Comparison of ENCODE assay signal across 8 mouse cellular contexts in genomic region chr11:101604531-101605453, GRCm38 (mm10). TPM values are rescaled to one million over a fixed set of nuclear protein-coding genes. Genes with fewer than 3 reads are reported as not detected.
A peak's percentile ranks its signal among the peaks of the same experiment; 100 is the strongest.
DNase-seq lines count a peak whose midpoint lies in the region; ATAC-seq and TF ChIP-seq lines count a peak whose summit lies in the region.
"Not testable (repeated sequence)": the region's sequence is repeated elsewhere in the genome, so short reads cannot be mapped to it uniquely, and the experiment has no call there.

No protein-coding gene starts in this region.

- not testable (repeated sequence) for H3K36me3 ChIP-seq in embryonic facial prominence, embryonic 15.5 days; heart, embryonic 13.5 days; kidney, embryonic 15.5 days; liver, embryonic 14.5 days (replicated peaks; ENCODE audit: control insufficient read depth, insufficient read depth, low read depth); stomach, embryonic 14.5 days (ENCODE audit: control insufficient read depth, insufficient read depth, low read length)

- peak; percentile 70 for ATAC-seq in embryonic facial prominence, embryonic 15.5 days (ENCODE audit: insufficient number of reproducible peaks, low FRiP score, low TSS enrichment, low read depth)
- not testable (repeated sequence) for ATAC-seq in heart, embryonic 13.5 days (ENCODE audit: extremely low read depth, insufficient number of reproducible peaks, low FRiP score, low TSS enrichment)
- ATAC-seq in kidney, embryonic 15.5 days (replicated peaks; ENCODE audit: low FRiP score), result peak; percentile 88
- peak; percentile 87 for ATAC-seq in liver, embryonic 14.5 days (ENCODE audit: insufficient read depth)
- peak; percentile 69 for ATAC-seq in stomach, embryonic 14.5 days (ENCODE audit: insufficient number of reproducible peaks, insufficient read depth, low FRiP score, low read depth)

- not testable (repeated sequence) for H3K4me1 ChIP-seq in embryonic facial prominence, embryonic 15.5 days; heart, embryonic 13.5 days; kidney, embryonic 15.5 days; liver, embryonic 14.5 days (replicated peaks; ENCODE audit: control insufficient read depth in 2 of 2, insufficient read depth in 2 of 2, low read length in 1 of 2); stomach, embryonic 14.5 days (ENCODE audit: control insufficient read depth, insufficient read depth, low read length)

- not testable (repeated sequence) for H3K9me3 ChIP-seq in embryonic facial prominence, embryonic 15.5 days (replicated peaks); heart, embryonic 13.5 days; kidney, embryonic 15.5 days (replicated peaks); liver, embryonic 14.5 days (ENCODE audit: control insufficient read depth, low read length); stomach, embryonic 14.5 days (ENCODE audit: control insufficient read depth, low read depth, low read length)

- H3K27ac ChIP-seq in embryonic facial prominence, embryonic 15.5 days (replicated peaks); stomach, embryonic 14.5 days (ENCODE audit: low read length): not testable (repeated sequence)
- peak overlapping the region; percentile 55 for H3K27ac ChIP-seq in heart, embryonic 13.5 days (replicated peaks)
- H3K27ac ChIP-seq in kidney, embryonic 15.5 days, result peak overlapping the region; percentile 75
- H3K27ac ChIP-seq in liver, embryonic 14.5 days, result peak overlapping the region; percentile 83

- H3K27me3 ChIP-seq in embryonic facial prominence, embryonic 15.5 days; heart, embryonic 13.5 days (replicated peaks); kidney, embryonic 15.5 days; liver, embryonic 14.5 days (ENCODE audit: control insufficient read depth, insufficient read depth, low read length); stomach, embryonic 14.5 days (ENCODE audit: control insufficient read depth, insufficient read depth, low read length): not testable (repeated sequence)

- H3K9ac ChIP-seq in embryonic facial prominence, embryonic 15.5 days; kidney, embryonic 15.5 days; stomach, embryonic 14.5 days (replicated peaks; ENCODE audit: low read depth, low read length): not testable (repeated sequence)
- H3K9ac ChIP-seq in heart, embryonic 13.5 days, result peak overlapping the region; percentile 73
- peak overlapping the region; percentile 34; the same call in 1 of the 2 replicates for H3K9ac ChIP-seq in liver, embryonic 14.5 days (replicated peaks)

- peak overlapping the region; percentile 30 for H3K4me3 ChIP-seq in embryonic facial prominence, embryonic 15.5 days (replicated peaks)
- H3K4me3 ChIP-seq in heart, embryonic 13.5 days, result peak overlapping the region; percentile 42
- peak overlapping the region; percentile 29 for H3K4me3 ChIP-seq in kidney, embryonic 15.5 days (replicated peaks)
- H3K4me3 ChIP-seq in liver, embryonic 14.5 days (ENCODE audit: insufficient read depth in 1 of 2, low read depth in 2 of 2, low read length in 2 of 2), result peak overlapping the region; percentile 28 to 34; a peak in 3 of 4 replicates
- H3K4me3 ChIP-seq in stomach, embryonic 14.5 days (ENCODE audit: low read depth, low read length), result not testable (repeated sequence)

- peak; percentile 79 for DNase-seq in CD4-positive helper T cell, adult 2 months (ENCODE audit: low read depth, low spot score)
- DNase-seq in brain, adult 2 months (ENCODE audit: low read depth, low spot score), result peak; percentile 64
- peak; percentile 62 to 79 (median 70) for DNase-seq in liver, embryonic 14.5 days (ENCODE audit: low read depth in 3 of 3, low spot score in 3 of 3)
- peak; percentile 58 to 77 for DNase-seq in natural killer cell, adult 2 months (ENCODE audit: low spot score in 2 of 2)

- TF ChIP-seq CTCF in liver, embryonic 14.5 days (IDR thresholded peaks at IDR 0.05; ENCODE audit: low read depth), result not testable (repeated sequence)

- H3K4me2 ChIP-seq in embryonic facial prominence, embryonic 15.5 days (replicated peaks), result peak overlapping the region; percentile 42
- H3K4me2 ChIP-seq in heart, embryonic 13.5 days, result peak overlapping the region; percentile 63
- peak overlapping the region; percentile 53 for H3K4me2 ChIP-seq in kidney, embryonic 15.5 days
- peak overlapping the region; percentile 56 for H3K4me2 ChIP-seq in liver, embryonic 14.5 days (ENCODE audit: low read depth)
- H3K4me2 ChIP-seq in stomach, embryonic 14.5 days (replicated peaks; ENCODE audit: low read depth, low read length), result peak overlapping the region; percentile 28

- TF ChIP-seq EP300 in liver, embryonic 14.5 days (IDR thresholded peaks at IDR 0.05; ENCODE audit: low read depth), result peak; percentile 33; the same call in 1 of the 2 replicates

- 1% methylated on average over 30 of the region's 30 CpGs for WGBS in embryonic facial prominence, embryonic 15.5 days
- 1% methylated on average over 30 of the region's 30 CpGs for WGBS in heart, embryonic 13.5 days
- under 1% methylated on average over 30 of the region's 30 CpGs for WGBS in kidney, embryonic 15.5 days
- WGBS in liver, embryonic 14.5 days (ENCODE audit: insufficient replicate concordance), result under 1% methylated on average over 29 of the region's 30 CpGs
- WGBS in stomach, embryonic 14.5 days, result 2% methylated on average over 30 of the region's 30 CpGs

RNA-seq across cellular contexts. Expression of gene Gm11634, which starts 5.7 kb away (rescaled TPM):
- polyA plus RNA-seq in embryonic facial prominence, embryonic 15.5 days (2015; fragmentation: Nextera tagmentation; extraction: Ambion mirVana), result not detected in 2 replicates
- polyA plus RNA-seq in heart, embryonic 13.5 days (2015; fragmentation: Nextera tagmentation; extraction: Ambion mirVana), result not detected in 2 replicates
- polyA plus RNA-seq in kidney, embryonic 15.5 days (2015; fragmentation: Nextera tagmentation; extraction: Ambion mirVana), result not detected in 2 replicates
- polyA plus RNA-seq in liver, embryonic 14.5 days (2012; rRNA removed), result not detected in 2 replicates
- not detected in 2 replicates for polyA plus RNA-seq in liver, embryonic 14.5 days (2014; fragmentation: Nextera tagmentation; extraction: Ambion mirVana)
- polyA plus RNA-seq in stomach, embryonic 14.5 days (2014; fragmentation: Nextera tagmentation; extraction: Ambion mirVana), result not detected in 2 replicates

RNA-seq across cellular contexts. Expression of gene Rdm1, which starts 22.2 kb away (rescaled TPM):
- 51.1 and 54.6 TPM in 2 replicates for polyA plus RNA-seq in embryonic facial prominence, embryonic 15.5 days (2015; fragmentation: Nextera tagmentation; extraction: Ambion mirVana)
- polyA plus RNA-seq in heart, embryonic 13.5 days (2015; fragmentation: Nextera tagmentation; extraction: Ambion mirVana), result 31.8 and 37.0 TPM in 2 replicates
- 35.5 and 41.1 TPM in 2 replicates for polyA plus RNA-seq in kidney, embryonic 15.5 days (2015; fragmentation: Nextera tagmentation; extraction: Ambion mirVana)
- 3.8 and 5.7 TPM in 2 replicates for polyA plus RNA-seq in liver, embryonic 14.5 days (2012; rRNA removed)
- 9.4 and 10.4 TPM in 2 replicates for polyA plus RNA-seq in liver, embryonic 14.5 days (2014; fragmentation: Nextera tagmentation; extraction: Ambion mirVana)
- polyA plus RNA-seq in stomach, embryonic 14.5 days (2014; fragmentation: Nextera tagmentation; extraction: Ambion mirVana), result 38.3 and 47.5 TPM in 2 replicates

RNA-seq across cellular contexts. Expression of gene Tmem106a, which starts 22.8 kb away (rescaled TPM):
- polyA plus RNA-seq in embryonic facial prominence, embryonic 15.5 days (2015; fragmentation: Nextera tagmentation; extraction: Ambion mirVana), result 7.5 and 9.6 TPM in 2 replicates
- 4.0 and 4.4 TPM in 2 replicates for polyA plus RNA-seq in heart, embryonic 13.5 days (2015; fragmentation: Nextera tagmentation; extraction: Ambion mirVana)
- polyA plus RNA-seq in kidney, embryonic 15.5 days (2015; fragmentation: Nextera tagmentation; extraction: Ambion mirVana), result 5.5 and 5.8 TPM in 2 replicates
- 5.7 and 7.3 TPM in 2 replicates for polyA plus RNA-seq in liver, embryonic 14.5 days (2012; rRNA removed)
- polyA plus RNA-seq in liver, embryonic 14.5 days (2014; fragmentation: Nextera tagmentation; extraction: Ambion mirVana), result 5.4 and 7.5 TPM in 2 replicates
- 5.9 and 6.7 TPM in 2 replicates for polyA plus RNA-seq in stomach, embryonic 14.5 days (2014; fragmentation: Nextera tagmentation; extraction: Ambion mirVana)

RNA-seq across cellular contexts. Expression of gene Nbr1, which starts 52.8 kb away (rescaled TPM):
- polyA plus RNA-seq in embryonic facial prominence, embryonic 15.5 days (2015; fragmentation: Nextera tagmentation; extraction: Ambion mirVana), result 72.9 and 73.6 TPM in 2 replicates
- polyA plus RNA-seq in heart, embryonic 13.5 days (2015; fragmentation: Nextera tagmentation; extraction: Ambion mirVana), result 54.9 and 55.3 TPM in 2 replicates
- polyA plus RNA-seq in kidney, embryonic 15.5 days (2015; fragmentation: Nextera tagmentation; extraction: Ambion mirVana), result 74.8 and 76.4 TPM in 2 replicates
- polyA plus RNA-seq in liver, embryonic 14.5 days (2012; rRNA removed), result 20.0 and 24.9 TPM in 2 replicates
- polyA plus RNA-seq in liver, embryonic 14.5 days (2014; fragmentation: Nextera tagmentation; extraction: Ambion mirVana), result 28.9 and 33.8 TPM in 2 replicates
- 59.8 and 62.0 TPM in 2 replicates for polyA plus RNA-seq in stomach, embryonic 14.5 days (2014; fragmentation: Nextera tagmentation; extraction: Ambion mirVana)

RNA-seq across cellular contexts. Expression of gene Brca1, which starts 53.0 kb away (rescaled TPM):
- 8.1 and 8.8 TPM in 2 replicates for polyA plus RNA-seq in embryonic facial prominence, embryonic 15.5 days (2015; fragmentation: Nextera tagmentation; extraction: Ambion mirVana)
- polyA plus RNA-seq in heart, embryonic 13.5 days (2015; fragmentation: Nextera tagmentation; extraction: Ambion mirVana), result 5.5 and 7.0 TPM in 2 replicates
- polyA plus RNA-seq in kidney, embryonic 15.5 days (2015; fragmentation: Nextera tagmentation; extraction: Ambion mirVana), result 12.9 and 14.4 TPM in 2 replicates
- 5.7 and 8.6 TPM in 2 replicates for polyA plus RNA-seq in liver, embryonic 14.5 days (2012; rRNA removed)
- polyA plus RNA-seq in liver, embryonic 14.5 days (2014; fragmentation: Nextera tagmentation; extraction: Ambion mirVana), result 14.0 and 15.2 TPM in 2 replicates
- polyA plus RNA-seq in stomach, embryonic 14.5 days (2014; fragmentation: Nextera tagmentation; extraction: Ambion mirVana), result 14.7 and 18.2 TPM in 2 replicates
